Mouse (Mus musculus): Measurements from ENCODE around the gene Caskin1. TPM values are rescaled to one million over a fixed set of nuclear protein-coding genes. Genes with fewer than 3 reads are reported as not detected.

The Caskin1 gene
- total RNA-seq, 2 experiments from 2014 or later: 0.10 to 0.43 TPM

DNA sequence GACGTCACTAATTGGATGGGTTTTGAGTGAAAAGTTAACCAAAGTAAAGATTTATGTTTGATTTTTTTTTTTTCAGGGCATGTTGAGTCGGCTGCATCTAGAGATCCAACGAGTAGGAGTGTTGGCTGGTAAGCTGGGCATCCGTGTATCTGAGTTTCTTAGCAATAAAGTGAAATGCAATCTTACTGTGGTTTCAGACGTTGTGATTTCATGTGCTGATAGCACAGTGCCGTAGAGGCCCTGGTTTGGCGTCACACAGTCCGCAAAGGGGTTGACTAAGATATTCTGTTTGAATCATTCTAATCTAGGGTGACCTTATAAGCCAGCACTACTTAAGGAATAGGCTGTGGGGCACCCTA lies 40.1 kb downstream of the Caskin1 start:
- intact Hi-C loops (cut with DNase I): loop anchor here (5.0 kb wide), 1 partner anchor 46 kb away; no protein-coding TSS in a partner anchor

DNA sequence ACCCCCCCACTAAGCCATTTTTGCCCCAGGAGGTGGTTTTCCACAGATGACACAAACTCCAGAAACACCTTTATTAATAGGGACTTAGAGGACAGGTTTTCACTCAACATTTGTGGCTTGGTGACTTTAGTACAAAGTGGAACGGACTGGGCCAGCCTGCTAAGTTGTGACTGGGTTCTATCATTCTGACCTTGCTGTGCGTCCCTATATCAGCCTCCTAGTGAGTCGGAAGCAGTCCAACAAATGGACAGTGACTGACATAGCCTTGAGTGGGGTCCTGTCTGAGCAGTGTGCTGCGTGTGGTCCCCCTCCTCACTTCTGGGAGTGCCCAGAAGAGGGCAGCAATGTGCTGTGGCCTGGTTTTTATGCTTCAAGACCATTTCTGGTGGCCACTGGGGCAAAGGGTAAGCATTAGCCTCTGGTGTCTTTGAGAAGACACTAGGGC lies 40.6 kb downstream of the Caskin1 start:
- DNase-seq: peak; percentile 57 to 75
- intact Hi-C loops (cut with DNase I): loop anchor here (5.0 kb wide), 1 partner anchor 47 kb away; no protein-coding TSS in a partner anchor

More for the DNA sequence above, 40.1 kb downstream of the Caskin1 start:
- no peak for DNase-seq

DNA sequence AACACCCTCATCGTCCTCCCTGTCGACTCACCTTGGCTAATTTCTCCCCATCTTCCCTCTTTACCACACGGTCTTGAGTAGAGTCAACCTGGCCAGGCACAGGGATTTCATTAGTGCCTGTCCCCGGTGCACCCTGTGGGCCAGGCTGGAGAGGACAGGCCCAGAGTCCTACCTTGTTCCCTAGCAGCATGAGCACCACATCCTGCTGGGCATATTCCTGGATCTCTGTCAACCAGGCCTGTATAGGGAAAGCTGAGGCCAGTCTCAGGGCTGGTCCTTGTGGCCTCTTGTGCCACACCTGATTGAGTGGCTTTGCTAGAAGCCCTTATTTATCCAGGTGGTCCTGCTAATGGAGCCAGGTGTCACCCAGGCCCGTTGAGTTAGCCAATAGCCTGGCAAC lies 41.5 kb downstream of the Caskin1 start:
- intact Hi-C loops (cut with DNase I): loop anchor here (5.0 kb wide), 1 partner anchor 48 kb away; no protein-coding TSS in a partner anchor
- no peak for DNase-seq

DNA sequence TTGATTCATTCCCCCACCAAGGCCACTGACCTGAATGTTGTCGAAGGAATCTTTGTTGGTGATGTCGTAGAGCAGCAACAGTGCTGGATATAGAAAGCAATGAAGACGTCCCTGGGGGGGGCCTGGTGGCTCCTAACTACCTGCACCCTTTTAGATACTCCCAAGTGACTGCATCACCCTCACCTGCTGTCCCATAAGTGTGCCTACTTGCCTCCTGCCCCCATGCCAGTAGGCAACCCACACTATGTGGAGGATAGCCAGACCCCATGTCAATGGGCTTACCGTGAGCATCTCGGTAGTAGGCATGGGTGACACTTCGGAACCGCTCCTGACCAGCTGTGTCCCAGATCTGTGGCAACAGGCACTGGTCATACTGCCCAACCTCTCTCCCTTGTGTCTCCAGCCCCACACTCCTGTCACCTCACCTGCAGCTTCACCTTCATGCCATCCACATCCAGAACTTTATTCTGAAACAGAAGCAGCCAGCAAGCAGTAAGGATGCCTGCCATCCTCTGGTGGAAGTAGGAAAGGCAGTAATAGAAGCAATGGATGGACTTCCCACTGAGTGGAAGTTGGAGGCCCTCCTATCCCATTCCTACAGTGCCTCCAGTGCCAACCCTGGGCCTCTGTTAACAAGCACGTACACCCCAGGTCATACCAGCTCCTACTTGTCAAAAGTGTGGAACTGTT lies 42.1 kb downstream of the Caskin1 start:
- intact Hi-C loops (cut with DNase I): no loop called here
- DNase-seq: no peak

DNA sequence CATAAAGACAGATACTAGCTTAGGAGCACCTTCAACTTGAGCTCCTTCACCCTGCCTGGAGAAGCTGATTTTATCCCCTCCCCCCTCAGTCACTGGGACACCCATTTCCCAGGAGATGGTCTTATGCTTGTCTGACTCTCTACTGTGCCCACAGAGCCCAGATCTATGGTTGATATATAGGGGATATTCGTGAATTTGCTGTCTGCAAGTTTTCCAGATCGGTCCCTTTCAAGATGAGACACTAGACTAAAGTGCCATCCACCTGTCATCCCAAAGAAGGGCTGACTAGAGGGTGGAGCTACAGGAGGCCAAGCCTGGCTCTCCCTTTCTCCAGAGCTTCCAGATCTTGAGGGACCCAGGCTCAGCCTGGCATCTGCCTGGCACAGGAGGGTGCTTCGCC lies 42.7 kb downstream of the Caskin1 start:
- intact Hi-C loops (cut with DNase I): no loop called here

DNA sequence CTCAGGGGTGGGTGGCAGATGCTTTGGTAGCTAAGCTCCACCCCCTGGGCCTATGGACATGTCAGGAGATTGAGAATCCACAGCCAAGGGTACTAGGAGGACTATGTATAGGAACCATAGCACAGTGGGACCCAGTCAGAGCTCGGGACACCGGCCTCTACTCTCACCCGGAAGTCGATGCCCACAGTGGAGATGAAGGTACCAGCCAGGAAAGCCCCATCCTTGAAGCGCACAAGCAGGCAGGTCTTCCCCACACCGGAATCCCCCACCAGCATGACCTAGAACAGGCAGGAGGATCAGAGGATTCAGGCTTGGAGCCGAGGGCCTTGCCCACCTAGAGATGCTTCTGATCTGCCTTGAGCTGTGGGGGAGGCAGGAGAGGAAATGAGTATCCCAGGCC lies 43.6 kb downstream of the Caskin1 start:
- DNase-seq: no peak
- intact Hi-C loops (cut with DNase I): no loop called here

More for the DNA sequence above, 42.7 kb downstream of the Caskin1 start:
- DNase-seq: no peak

DNA sequence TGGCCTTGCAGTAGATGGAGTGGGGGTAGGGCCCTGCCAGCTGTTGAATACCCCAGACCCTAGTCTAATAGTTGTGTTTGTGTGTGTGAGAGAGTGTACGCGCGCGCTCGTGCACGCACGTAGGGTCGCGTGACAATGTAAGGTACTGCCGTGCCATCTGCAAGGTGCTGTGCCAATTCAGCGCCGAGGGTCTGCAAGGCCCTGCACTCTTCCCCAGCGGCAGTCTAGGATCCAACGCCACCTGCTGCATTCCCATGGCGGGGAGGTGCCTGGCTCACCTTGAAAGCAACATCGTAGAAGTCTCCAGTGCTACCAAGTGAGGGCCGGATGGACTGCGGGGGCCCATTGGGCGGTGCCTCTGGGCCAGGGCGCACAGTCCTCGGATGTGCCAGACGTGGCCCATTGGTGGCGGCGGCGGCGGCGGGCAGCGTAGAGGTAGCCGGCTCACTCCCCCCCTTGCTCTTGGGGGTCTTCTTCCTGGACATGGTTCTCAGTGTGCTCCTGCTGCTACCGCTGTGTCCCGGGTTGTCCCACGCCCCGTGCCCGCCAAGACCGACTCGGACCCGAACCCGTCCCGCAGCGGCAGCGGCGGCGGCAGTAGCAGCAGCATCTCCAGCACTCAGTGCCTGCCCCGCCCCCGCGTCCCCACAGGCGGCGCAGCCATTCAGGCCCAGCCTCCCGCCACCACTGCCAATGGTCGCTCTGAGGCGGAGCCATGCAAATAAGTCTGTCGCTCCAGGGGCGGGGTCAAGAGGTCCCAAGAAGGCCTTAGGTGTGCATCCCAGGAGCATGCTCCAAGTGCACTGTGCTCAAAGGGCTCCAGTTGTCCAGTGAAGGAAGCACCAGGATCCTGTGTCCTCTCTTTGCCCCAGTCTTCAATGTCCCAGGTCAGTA lies 44.9 kb downstream of the Caskin1 start:
- DNase-seq: peak; percentile 83 to 84
- intact Hi-C loops (cut with DNase I): no loop called here

DNA sequence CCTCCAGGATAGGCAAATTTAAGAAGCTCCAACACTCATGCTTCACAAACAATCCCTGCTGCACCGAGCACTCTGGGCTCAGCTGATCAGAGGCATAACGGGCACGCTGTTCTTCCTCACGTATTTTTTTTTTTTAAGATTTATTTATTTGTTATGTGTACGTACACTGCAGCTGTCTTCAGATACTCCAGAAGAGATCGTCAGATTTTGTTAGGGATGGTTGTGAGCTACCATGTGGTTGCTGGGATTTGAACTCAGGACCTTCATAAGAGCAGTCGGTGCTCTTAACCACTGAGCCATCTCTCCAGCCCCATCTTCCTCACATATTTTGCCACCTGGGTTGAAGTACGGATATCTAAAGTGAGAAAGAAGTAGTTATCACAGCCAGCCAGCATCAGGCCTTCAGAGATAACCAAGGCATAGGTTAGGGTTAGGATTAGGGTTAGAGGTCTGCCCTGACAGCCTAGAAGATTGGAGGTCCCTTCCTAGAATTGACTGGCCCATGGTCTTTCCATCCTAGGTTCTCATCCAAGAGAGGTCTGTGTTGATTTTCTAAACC lies 45.8 kb downstream of the Caskin1 start, which contains the start of gene Rab26:
Gene Rab26 (minus strand): TSS at position 51 of the 559 bp plus-strand sequence.
- intact Hi-C loops (cut with DNase I): no loop called here
- no peak for DNase-seq

DNA sequence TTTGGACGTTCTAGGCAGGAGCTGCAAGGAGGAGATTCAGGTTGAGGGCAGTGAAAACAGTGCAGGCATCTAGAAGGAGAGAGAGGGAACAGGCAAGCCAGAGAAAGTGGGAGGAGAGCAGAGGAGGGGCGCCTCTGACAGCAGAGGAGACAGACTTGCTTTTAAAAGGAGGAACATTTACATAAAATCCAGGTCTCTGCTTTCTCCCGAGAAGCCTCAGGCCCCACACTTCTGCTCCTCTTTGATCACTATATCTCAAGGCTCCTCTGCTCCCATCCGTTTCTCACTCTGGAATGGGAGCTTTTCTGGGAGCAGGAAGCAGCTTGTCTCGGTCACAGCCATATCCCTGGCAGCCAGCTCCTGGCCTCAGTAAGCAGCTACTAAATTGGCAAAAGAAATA lies 46.9 kb downstream of the Caskin1 start:
- DNase-seq: no peak

DNA sequence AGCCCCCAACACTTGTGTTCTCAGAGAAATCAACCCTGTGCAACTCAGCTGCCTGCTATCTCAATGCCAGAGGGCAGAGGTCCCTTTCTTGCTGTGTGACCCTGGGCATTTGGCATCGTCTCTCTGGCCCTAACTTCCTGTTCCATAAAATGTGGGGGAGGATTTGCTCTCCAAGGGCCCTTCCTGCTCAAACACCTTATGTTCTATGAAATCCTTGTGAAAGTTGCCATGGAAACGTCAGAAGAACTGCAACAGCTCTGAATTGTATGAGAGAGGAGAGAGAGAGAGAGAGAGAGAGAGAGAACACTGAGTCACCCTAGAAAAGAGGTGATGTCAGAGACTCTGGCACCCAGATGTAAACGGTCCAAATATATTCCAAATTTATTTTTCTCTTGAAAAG lies 49.1 kb downstream of the Caskin1 start:
- no peak for DNase-seq
- intact Hi-C loops (cut with DNase I): no loop called here

More for the DNA sequence above, 46.9 kb downstream of the Caskin1 start:
- intact Hi-C loops (cut with DNase I): no loop called here

DNA sequence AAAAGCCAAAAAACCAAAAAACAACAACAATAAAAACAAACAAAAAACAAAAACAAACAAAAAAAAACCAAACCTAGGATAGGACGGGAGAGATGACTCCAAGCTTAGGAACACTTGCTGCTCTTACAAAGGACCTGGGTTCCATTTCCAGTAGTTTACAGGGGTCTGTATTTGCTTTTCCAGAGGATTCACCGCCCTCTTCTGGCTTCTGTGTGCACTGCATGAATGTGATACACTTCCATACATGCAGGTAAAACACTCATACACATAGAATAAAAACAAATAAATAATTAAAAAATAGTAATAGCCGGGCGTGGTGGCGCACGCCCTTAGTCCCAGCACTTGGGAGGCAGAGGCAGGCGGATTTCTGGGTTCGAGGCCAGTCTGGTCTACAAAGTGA lies 50.5 kb downstream of the Caskin1 start:
- DNase-seq: peak; percentile 52 to 63
- intact Hi-C loops (cut with DNase I): loop anchor here (2.0 kb wide), 1 partner anchor 116 kb away; no protein-coding TSS in a partner anchor

DNA sequence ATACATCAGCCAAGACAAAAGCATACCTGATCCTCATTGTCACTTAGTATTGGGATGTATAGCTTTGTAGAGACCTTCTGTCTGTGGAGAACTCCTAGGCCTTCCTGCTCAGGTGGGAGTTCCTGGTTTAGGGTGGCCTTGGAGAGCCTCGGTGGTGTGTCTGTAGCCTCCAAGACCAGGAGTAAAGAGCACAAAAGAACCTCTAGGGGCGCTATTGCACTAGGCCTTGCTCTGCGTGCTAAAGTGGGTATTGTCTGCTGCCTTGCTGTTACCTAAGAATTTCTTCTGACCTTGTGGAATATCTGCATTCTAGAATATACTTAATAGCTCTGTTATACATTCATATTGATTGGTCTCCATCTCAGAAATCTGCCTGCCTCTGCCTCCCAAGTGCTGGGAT lies 52.0 kb downstream of the Caskin1 start:
- peak; percentile 40 to 60 for DNase-seq
- intact Hi-C loops (cut with DNase I): loop anchor here (2.0 kb wide), 1 partner anchor 88 kb away; no protein-coding TSS in a partner anchor

DNA sequence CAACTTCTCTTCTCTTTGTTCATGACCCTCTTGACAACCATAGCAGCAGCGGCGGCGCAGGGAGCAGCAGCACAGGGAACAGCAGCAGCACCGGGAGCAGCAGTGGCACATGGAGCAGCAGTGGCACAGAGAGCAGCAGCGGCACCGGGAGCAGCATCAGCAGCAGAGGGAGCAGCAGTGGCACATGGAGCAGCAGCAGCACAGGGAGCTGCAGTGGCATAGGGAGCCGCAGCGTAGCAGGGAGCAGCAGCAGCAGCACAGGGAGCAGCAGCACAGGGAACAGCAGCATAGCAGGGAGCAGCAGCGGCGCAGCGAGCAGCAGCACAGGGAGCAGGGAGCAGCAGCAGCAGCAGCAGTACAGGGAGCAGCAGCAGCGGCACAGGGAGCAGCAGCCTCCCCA lies 56.2 kb downstream of the Caskin1 start:
- no peak for DNase-seq
- intact Hi-C loops (cut with DNase I): loop anchor here (5.0 kb wide), 1 partner anchor 43 kb away; no protein-coding TSS in a partner anchor

DNA sequence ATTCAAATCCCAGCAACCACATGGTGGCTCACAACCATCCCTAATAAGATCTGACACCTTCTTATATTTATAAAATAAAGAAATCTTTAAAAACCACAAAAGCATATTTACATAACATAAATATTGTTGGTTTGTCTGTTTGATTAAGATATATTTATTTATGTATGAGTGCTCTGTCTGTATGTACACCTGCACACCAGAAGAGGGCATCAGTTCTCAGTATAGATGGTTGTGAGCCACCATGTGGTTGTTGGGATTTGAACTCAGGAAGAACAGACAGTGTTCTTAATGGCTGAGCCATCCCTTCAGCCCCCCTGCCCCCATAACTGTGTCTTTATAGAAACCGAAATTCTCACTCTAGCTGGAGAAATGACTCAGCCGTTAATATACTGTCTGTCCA lies 56.8 kb downstream of the Caskin1 start:
- intact Hi-C loops (cut with DNase I): loop anchor here (5.0 kb wide), 1 partner anchor 42 kb away; no protein-coding TSS in a partner anchor
- no peak for DNase-seq

DNA sequence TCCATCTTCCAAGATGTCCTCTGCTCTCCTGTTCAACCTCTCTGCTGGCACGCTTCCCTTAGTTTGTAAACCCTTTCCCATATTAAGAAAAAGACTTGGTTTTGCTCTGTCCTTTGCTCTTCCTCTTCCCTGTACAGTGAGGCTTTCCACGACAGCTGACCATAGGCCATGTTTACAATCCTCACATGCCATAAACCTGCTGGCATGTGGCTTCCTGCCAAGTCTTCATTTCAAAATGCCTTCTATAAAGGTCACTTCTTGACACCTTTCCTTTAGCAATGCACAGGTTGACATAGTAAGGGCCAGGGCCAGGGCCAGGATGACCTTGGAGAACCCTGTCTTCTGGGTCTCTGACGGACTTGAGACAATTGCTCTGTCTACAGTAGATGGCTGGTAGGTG lies 57.8 kb downstream of the Caskin1 start:
- intact Hi-C loops (cut with DNase I): loop anchor here (5.0 kb wide), 1 partner anchor 41 kb away; no protein-coding TSS in a partner anchor
- DNase-seq: no peak

DNA sequence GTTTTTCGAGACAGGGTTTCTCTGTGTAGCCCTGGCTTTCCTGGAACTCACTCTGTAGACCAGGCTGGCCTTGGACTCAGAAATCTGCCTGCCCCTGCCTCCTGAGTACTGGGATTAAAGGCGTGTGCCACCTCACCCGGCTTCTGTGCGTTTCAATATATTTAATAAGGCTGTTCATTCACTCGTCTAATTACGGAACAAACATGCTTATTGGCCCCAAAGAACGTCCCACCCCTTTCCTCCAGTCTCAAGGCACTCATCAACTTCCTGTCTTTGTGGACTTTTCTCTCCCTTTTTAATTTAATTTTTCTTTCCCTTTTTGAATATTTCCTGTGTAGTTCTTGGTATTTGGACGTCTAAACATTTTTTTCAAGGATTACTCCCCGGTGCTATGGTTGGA lies 60.0 kb downstream of the Caskin1 start:
- DNase-seq: no peak

DNA sequence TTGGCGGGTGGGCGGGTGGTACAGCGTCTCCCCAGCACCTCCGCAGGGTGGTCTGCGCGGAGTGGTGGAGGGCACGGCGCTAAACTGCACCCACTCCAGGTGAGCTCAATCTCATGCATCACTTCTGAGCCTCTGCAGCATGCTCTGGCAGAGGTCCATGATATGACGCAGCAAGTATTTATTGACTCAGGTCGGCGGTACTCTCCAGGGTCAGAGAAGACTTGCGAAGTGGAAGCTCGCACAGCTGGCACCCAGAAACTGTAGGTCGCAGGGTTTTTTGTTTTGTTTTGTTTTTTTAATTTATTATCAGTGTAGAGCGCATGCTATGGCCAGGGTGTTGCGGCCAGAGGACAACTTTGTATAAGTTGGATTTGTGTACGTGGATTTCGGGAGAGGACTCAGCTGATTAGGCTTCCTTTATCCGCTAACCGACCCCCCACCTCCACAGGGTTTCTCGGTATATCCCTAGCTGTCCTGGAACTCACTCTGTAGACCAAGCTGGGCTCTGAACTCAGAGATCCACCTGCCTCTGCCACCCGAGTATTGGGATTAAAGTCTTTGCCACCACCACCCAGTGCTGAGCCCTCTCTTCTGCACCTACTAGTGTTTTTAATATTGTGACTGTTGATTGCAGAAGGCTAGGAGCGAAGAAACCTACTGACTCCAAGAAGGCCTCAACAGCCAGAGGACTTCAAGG lies 60.7 kb downstream of the Caskin1 start:
- DNase-seq: peak; percentile 46 to 71

More for the DNA sequence above, 60.0 kb downstream of the Caskin1 start:
- intact Hi-C loops (cut with DNase I): loop anchor here (5.0 kb wide), 1 partner anchor 39 kb away; no protein-coding TSS in a partner anchor

DNA sequence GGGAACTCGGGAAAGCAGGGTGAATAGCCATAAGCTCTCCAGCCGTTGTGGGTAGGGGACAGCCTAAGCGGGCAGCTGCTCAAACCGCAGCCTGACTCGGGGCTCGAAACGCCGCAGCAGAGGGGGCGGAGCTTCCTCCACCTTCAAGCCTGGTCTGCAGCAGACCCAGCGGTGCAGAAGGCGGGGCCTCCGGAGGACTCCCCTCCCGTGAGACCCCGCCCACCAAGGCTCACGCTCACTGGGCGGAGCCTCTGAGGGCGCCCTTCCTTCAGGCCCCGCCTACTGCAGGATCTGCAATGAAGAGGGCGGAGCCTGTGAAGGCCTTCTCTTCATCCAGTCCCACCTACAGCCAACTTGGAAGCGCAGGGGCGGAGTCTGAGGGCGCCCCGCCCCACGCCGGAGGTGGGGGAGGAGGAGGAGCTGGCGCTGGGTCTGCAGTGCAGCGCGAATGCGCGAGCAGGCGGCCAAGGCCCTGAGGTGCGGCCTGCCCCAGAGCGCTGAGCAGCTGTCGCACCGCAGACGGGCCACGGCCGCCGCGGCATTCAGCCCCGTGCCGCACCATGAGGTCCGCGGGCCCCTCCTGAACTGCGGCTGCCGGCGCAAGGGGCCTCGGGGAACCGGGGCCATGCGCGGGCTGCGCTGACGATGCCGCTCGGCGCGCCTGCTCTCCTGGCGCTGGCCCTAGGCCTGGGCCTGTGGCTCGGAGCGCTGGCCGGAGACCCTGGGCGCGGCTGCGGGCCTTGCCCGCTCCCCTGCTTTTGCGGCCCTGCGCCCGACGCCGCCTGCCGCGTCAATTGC lies 61.4 kb downstream of the Caskin1 start, which contains the start of gene Pkd1:
Gene Pkd1 (plus strand): TSS at position 217 of the 798 bp plus-strand sequence.
- intact Hi-C loops (cut with DNase I): loop anchor here (5.0 kb wide), 1 partner anchor 37 kb away; no protein-coding TSS in a partner anchor
- DNase-seq: peak; percentile 100

More for the DNA sequence above, 60.7 kb downstream of the Caskin1 start:
- intact Hi-C loops (cut with DNase I): loop anchor here (5.0 kb wide), 1 partner anchor 38 kb away; no protein-coding TSS in a partner anchor
